Mouse (Mus musculus): ENCODE data around the gene Tes. TPM values are rescaled to one million over a fixed set of nuclear protein-coding genes. Genes with fewer than 3 reads are reported as not detected.

Gene Tes
- total RNA-seq, 2 experiments from 2014 or later: 1.7 to 2.1 TPM

DNA sequence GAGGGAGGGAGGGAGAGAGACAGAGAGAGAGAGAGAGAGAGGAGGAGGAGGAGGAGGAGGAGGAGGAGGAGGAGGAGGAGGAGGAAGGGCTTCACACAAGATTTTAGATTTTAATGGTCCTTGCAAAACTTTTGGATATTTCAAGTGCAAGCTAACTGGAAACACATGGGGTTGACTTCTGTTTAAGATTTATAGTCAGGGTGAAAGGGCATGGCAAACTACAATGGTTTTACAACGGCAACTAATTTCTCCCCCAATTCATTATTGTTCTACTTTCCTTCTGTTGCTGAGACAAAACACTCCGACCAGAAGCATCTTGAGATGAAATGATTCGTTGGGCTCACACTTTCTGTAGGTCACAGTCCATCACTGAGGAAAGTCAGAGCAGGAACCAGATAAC is 87.6 kb downstream of the Tes start:
- DNase-seq (ENCODE audit: low spot score in 2 of 2): no peak

Other genes with a start within 250 kb of the Tes start
- gene Tfec, start 166.7 kb upstream of the Tes start, total RNA-seq (2021): not detected
- 10 to 100 TPM; 21.5 to 21.6 TPM for gene Cav2, start 216.0 kb downstream of the Tes start, total RNA-seq (2021)
- gene Cav1, start 241.2 kb downstream of the Tes start, total RNA-seq (2021): 10 to 100 TPM; 13.5 TPM

All from layer of hippocampus, adult 18-20 months (tissue).